Comparison of ENCODE assay signal across 34 mouse cellular contexts in the genomic region with DNA sequence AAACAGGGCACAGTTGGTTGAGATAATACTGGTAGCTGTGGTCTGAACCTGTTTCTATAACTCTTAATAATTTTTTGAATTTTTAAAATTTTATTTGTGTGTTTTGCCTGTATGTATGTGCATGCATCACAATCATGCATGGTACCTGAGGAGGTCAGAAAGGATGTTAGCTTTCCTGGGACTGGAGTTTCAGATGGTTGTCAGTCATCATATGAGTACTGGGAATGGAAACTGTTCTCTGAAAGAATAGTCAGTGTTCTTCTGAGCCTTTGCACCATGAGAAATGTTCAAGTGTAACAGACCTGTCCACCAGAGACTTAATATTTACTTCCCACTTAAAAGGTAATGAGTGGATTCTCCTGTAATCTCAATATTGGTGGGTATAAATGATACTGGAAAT.
"Had no signal": no experiment of that assay in that cellular context is flagged by ENCODE, and none has a peak within 500 bp of the region (broad histone marks: within the 10 kb centered on the region; RNA-seq: fewer than 3 reads in every experiment).

No protein-coding gene starts in this region.

- H3K27ac ChIP-seq: heart, embryonic 10.5 days; heart, embryonic 13.5 days; heart, embryonic 15.5 days; hindbrain, embryonic 10.5 days; hindbrain, embryonic 12.5 days; hindbrain, embryonic 13.5 days; hindbrain, embryonic 14.5 days; hindbrain, embryonic 15.5 days; hindbrain, postnatal 0 days; intestine, embryonic 15.5 days; kidney, embryonic 15.5 days; kidney, postnatal 0 days; layer of hippocampus, adult 2 months had no signal

- H3K27me3 ChIP-seq: heart, embryonic 12.5 days; heart, embryonic 13.5 days; heart, embryonic 15.5 days; hindbrain, embryonic 12.5 days; hindbrain, embryonic 13.5 days; hindbrain, embryonic 15.5 days; intestine, embryonic 15.5 days; kidney, embryonic 15.5 days had no signal

- DNase-seq: heart, postnatal 10 days; heart, postnatal 14 days; heart, postnatal 36 days; heart, postnatal 4 days; kidney, adult 11 months; kidney, adult 18-20 months; kidney, adult 2 months; kidney, adult 8-10 months; kidney, adult 9 months; kidney, postnatal 10 days; kidney, postnatal 14 days; kidney, postnatal 25 days; kidney, postnatal 4 days; layer of hippocampus, adult 9-11 months; layer of hippocampus, postnatal 36 days had no signal

- H3K9ac ChIP-seq: heart, embryonic 12.5 days; heart, embryonic 13.5 days; heart, embryonic 15.5 days; hindbrain, embryonic 12.5 days; hindbrain, embryonic 13.5 days; hindbrain, embryonic 14.5 days; hindbrain, embryonic 15.5 days; intestine, embryonic 15.5 days; kidney, embryonic 15.5 days had no signal

- H3K36me3 ChIP-seq: hindbrain, embryonic 12.5 days; hindbrain, embryonic 13.5 days; hindbrain, embryonic 15.5 days; intestine, embryonic 15.5 days had no signal

- H3K9me3 ChIP-seq: heart, embryonic 12.5 days; heart, embryonic 15.5 days; hindbrain, embryonic 13.5 days; hindbrain, embryonic 15.5 days; intestine, embryonic 15.5 days had no signal

- H3K4me1 ChIP-seq: heart, embryonic 10.5 days; hindbrain, embryonic 10.5 days; hindbrain, embryonic 12.5 days; hindbrain, embryonic 15.5 days; intestine, embryonic 15.5 days had no signal

- H3K4me3 ChIP-seq: heart, embryonic 10.5 days; heart, embryonic 12.5 days; heart, embryonic 13.5 days; heart, embryonic 15.5 days; hindbrain, embryonic 10.5 days; hindbrain, embryonic 12.5 days; hindbrain, embryonic 13.5 days; hindbrain, embryonic 15.5 days; intestine, embryonic 15.5 days; kidney, embryonic 15.5 days; layer of hippocampus, adult 2 months had no signal

- ATAC-seq: hindbrain, embryonic 16.5 days; hindbrain, postnatal 0 days; inflammation-experienced regulatory T-cells, adult 6 months; intestine, embryonic 15.5 days; intestine, embryonic 16.5 days; intestine, postnatal 0 days had no signal

- H3K4me2 ChIP-seq: heart, embryonic 11.5 days; heart, embryonic 12.5 days; heart, embryonic 13.5 days; heart, embryonic 15.5 days; hindbrain, embryonic 12.5 days; hindbrain, embryonic 13.5 days; hindbrain, embryonic 14.5 days; hindbrain, embryonic 15.5 days; intestine, embryonic 15.5 days; kidney, embryonic 15.5 days had no signal
